Mouse (Mus musculus) CH12.LX (cell line): ENCODE measurements at regions not wholly inside any gene's neighbourhood (a gene's known extent, or its start where the extent isn't known, plus 50 kb on each side); places are given as distances from the start of the nearest gene placed in this dataset.

Source experiments
- BHLHE40 ChIP-seq: IDR thresholded peaks from 2 replicates; pipeline ENCODE4 v1.6.1; 2011; ENCODE audit warnings: mild to moderate bottlenecking, low read depth, low read length, improper control_type of control experiment
- CTCF ChIP-seq, 2 experiments: IDR thresholded peaks in 1 of 2; conservative IDR thresholded peaks in 1 of 2; 2 replicates each; pipeline ENCODE4 v1.5.1; 2011 to 2012; ENCODE audit warnings: low read depth in 2 of 2, low read length in 2 of 2, improper control_type of control experiment in 1 of 2, inconsistent platforms in 1 of 2, mild to moderate bottlenecking in 1 of 2, moderate library complexity in 1 of 2
- E2F4 ChIP-seq: IDR thresholded peaks from 2 replicates; pipeline ENCODE4 v1.6.1; 2011; ENCODE audit warnings: low read depth, low read length, improper control_type of control experiment; ENCODE audit not compliant: insufficient replicate concordance
- EP300 ChIP-seq: IDR thresholded peaks from 2 replicates; pipeline ENCODE4 v1.6.1; 2011; ENCODE audit warnings: low read length, improper control_type of control experiment
- MAFK ChIP-seq: IDR thresholded peaks from 2 replicates; pipeline ENCODE4 v1.6.1; 2011; ENCODE audit warnings: low read length, improper control_type of control experiment; ENCODE audit not compliant: insufficient replicate concordance
- POLR2A ChIP-seq: IDR thresholded peaks from 2 replicates; pipeline ENCODE4 v1.6.1; 2011; ENCODE audit warnings: low read depth, mild to moderate bottlenecking, improper control_type of control experiment, low read length
- RAD21 ChIP-seq: IDR thresholded peaks from 2 replicates; pipeline ENCODE4 v1.6.1; 2011; ENCODE audit warnings: low read depth, mild to moderate bottlenecking, low read length, improper control_type of control experiment, moderate library complexity
- RCOR1 ChIP-seq: conservative IDR thresholded peaks from 2 replicates; pipeline ENCODE4 v1.6.1; 2012; ENCODE audit warnings: low read depth, mild to moderate bottlenecking, inconsistent platforms, low read length, improper control_type of control experiment
- SMC3 ChIP-seq: IDR thresholded peaks from 2 replicates; pipeline ENCODE4 v1.6.1; 2011; ENCODE audit warnings: low read depth, low read length, improper control_type of control experiment
- TCF12 ChIP-seq: IDR thresholded peaks from 2 replicates; pipeline ENCODE4 v1.6.1; 2014; ENCODE audit warnings: low read depth, mild to moderate bottlenecking, inconsistent platforms, low read length, improper control_type of control experiment
- USF1 ChIP-seq: IDR thresholded peaks from 2 replicates; pipeline ENCODE4 v1.6.1; 2014; ENCODE audit warnings: low read depth, mild to moderate bottlenecking, inconsistent platforms, low read length, improper control_type of control experiment
- ZC3H11A ChIP-seq: IDR thresholded peaks from 2 replicates; pipeline ENCODE4 v1.6.1; 2012; ENCODE audit warnings: low read depth, mild to moderate bottlenecking, inconsistent platforms, low read length, improper control_type of control experiment
- ZMIZ1 ChIP-seq: IDR thresholded peaks from 2 replicates; pipeline ENCODE4 v1.6.1; 2012; ENCODE audit warnings: low read depth, mild to moderate bottlenecking, inconsistent platforms, low read length, improper control_type of control experiment
- ZNF384 ChIP-seq: IDR thresholded peaks from 2 replicates; pipeline ENCODE4 v1.6.1; 2012; ENCODE audit warnings: low read depth, low read length, improper control_type of control experiment, inconsistent platforms

GRCm38 (mm10) chr7:51281470-51281869 lies 229.4 kb upstream of the Ano5 start:
- TF ChIP-seq RAD21 (no peak), POLR2A (no peak), TCF12 (no peak), SMC3 (no peak), CTCF (conservative IDR thresholded peaks at IDR 0.05 in 1 of 2, IDR thresholded peaks at IDR 0.05 in 1 of 2; ENCODE audit: low read depth in 2 of 2, low read length in 2 of 2) (no peak), ZNF384 (no peak), USF1 (no peak), MAFK (no peak), ZC3H11A (no peak), EP300 (no peak), ZMIZ1 (no peak), RCOR1 (no peak), E2F4 (no peak), BHLHE40 (no peak)
